Mouse (Mus musculus) embryonic fibroblast, embryonic 13.5 days (primary cell): ENCODE data around the gene Cntnap1.

ENCODE experiments used
- CTCF ChIP-seq: IDR thresholded peaks from 2 replicates; pipeline ENCODE4 v1.5.1; 2011; ENCODE audit warnings: mild to moderate bottlenecking, control low read depth, low read length, moderate library complexity, borderline replicate concordance; ENCODE audit not compliant: insufficient read depth
- POLR2A ChIP-seq: IDR thresholded peaks from 2 replicates; pipeline ENCODE4 v1.6.1; 2011; ENCODE audit warnings: low read depth, mild to moderate bottlenecking, control low read depth, low read length, moderate library complexity

- no peak for TF ChIP-seq CTCF
- TF ChIP-seq POLR2A, result no peak
These were observed 23.9 kb upstream of the Cntnap1 start for GRCm38 (mm10) chr11:101146377-101146776.
